Mouse (Mus musculus): ENCODE results near the gene Acmsd. TPM values are rescaled to one million over a fixed set of nuclear protein-coding genes. Genes with fewer than 3 reads are reported as not detected.

Acmsd gene
- not detected for polyA plus RNA-seq (2017; shearing (Covaris generic))

DNA sequence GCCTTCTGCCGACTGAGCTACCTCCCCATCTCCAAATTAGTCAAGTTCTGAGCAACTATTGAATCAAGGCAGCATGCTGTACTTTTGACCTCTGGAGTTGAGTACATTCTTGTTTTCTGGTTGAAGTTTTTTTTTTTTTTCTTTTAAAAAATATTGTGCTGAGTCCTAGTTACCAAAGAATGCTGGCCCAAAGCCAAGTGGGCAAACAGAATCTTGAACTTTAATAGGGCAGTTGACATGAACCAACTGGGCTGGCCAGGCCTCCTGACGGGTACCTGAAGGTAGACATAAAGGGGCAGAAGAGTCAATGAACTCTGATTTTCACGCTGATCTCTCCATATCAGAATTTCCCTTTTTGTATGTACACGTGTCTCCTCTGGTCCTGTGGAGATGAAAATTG lies at the start of gene Acmsd:
Gene Acmsd (plus strand): TSS at position 318 of the 400 bp plus-strand sequence.

DNA sequence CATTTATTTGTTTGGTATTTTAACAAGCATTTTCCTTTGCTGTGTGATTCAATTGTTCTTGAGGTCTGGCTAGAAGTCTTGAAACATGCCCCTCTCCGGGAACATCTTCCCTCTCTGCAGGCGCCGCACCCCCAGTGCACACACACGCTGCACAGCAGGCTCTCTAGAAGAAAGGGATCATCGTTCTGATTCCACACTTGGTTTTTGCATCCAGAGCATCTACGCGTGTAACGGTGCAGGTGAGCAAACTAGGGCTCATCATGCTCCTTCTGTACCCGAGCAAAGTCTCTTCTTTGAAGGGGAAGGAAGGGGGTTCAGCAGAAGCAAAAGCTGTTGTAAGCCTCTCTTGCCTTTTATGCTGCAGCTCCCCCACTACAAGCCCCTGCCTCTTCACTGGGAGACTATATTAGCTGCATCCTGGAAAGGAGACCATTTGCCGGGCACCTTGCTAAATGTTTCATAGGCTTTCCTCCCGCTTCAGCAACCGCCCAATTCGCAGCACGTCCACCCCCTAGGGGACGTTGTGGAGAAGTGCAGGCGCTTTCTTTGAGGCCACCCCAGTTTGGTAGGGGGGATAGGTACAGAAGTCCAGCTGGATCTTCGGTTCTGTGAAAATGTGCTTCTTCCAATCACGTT lies 49.6 kb upstream of the Acmsd start, which contains the start of gene Tmem163:
Gene Tmem163 (minus strand): TSS at position 51 of the 636 bp plus-strand sequence.

DNA sequence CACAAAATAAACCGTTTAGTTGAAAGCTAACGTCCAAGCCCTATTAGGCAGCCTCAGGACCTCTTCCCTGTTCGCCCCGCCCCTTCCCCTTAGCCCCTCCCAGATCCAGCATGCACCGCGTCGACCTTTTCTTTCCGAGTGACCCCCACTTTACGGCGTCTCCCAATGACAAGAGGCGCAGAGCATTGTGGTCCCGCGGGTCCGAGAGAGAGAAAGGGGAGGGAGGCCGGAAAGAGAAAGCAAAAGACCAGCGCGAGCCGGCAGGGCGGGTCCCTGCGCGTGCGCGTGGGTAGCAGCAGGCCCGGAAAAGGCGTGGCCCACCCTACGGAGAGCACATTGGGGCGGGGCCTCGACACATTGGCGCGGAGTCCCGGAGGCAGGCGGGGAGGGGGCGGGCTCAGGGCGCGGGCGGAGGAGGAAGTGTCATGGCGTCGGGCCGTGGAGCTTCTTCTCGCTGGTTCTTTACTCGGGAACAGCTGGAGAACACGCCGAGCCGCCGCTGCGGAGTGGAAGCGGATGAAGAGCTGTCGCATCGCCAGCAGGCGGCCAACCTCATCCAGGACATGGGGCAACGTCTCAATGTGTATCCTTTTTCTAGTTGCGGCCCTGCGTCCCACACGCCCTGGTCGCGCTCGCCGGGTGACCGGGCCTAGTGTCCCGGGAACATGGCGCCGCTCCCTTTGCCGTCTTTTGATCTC lies 44.7 kb downstream of the Acmsd start, which contains the start of gene Ccnt2:
Gene Ccnt2 (plus strand): TSS at position 362 of the 698 bp plus-strand sequence.

Other genes with a start within 250 kb of the Acmsd start
- 1.6 TPM for gene Tmem163, start 49.9 kb upstream of the Acmsd start, polyA plus RNA-seq (2017; shearing (Covaris generic))
- 88.6 TPM for gene Ccnt2, start 44.8 kb downstream of the Acmsd start, polyA plus RNA-seq (2017; shearing (Covaris generic))
- gene Map3k19, start 125.6 kb downstream of the Acmsd start, polyA plus RNA-seq (2017; shearing (Covaris generic)), result 0.20 TPM
- 63.5 TPM for gene Rab3gap1, start 139.4 kb downstream of the Acmsd start, polyA plus RNA-seq (2017; shearing (Covaris generic))

All from effector memory CD4-positive, alpha-beta T cell, adult 5 months (primary cell).